Mouse (Mus musculus) spleen, postnatal 4 days (tissue): Measurements from ENCODE around the gene Dnah17.

Source experiments
- DNase-seq, 2 experiments: peaks; one replicate each; pipeline ENCODE4 v3.0.0; 2022; ENCODE audit warnings: low spot score in 2 of 2

The Dnah17 gene

GRCm38 (mm10) chr11:118143731-118144130 is 13.3 kb upstream of the Dnah17 start:
- DNase-seq: no peak

- DNase-seq: no peak
These were observed 12.2 kb upstream of the Dnah17 start for GRCm38 (mm10) chr11:118142547-118143165.

DNA sequence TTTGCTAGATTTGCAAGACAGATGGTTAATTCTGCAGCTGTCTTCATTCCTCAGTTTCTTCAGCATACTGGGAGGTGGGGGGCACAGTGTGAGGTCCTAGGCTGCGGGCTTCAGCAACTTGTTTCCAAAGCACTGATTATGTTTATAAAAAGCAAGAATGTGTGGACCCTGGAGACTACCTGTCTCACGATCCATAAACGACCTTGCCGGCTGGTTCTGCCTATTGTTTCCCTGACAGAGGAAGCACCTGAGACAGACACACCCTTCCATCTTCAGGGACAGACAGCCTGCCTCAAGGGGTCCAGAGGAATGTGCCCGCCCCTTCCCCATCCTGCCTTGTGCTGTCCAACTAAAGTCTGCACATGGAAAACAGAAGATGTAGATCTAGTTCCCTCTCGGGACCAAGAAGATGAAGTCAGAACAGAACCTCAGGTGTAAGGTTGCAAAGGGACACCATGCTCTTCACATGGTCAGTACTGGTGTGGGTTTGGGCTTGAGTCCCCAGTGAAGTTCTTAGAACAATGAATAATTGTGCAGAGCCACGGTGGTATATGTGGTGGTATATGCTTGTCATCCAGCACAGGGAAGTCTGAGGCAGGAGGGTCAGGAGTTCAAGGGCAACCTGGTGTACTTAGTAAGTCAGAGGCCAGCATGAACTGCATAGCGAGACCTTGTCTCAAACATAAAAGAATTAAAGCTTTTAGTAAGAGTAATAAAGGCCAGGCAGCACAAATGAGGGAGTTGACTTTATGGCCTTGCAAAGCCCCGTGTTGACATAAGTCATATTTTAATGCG is 10.5 kb upstream of the Dnah17 start:
- no peak for DNase-seq

- no peak for DNase-seq
These were observed 7.9 kb upstream of the Dnah17 start for GRCm38 (mm10) chr11:118138347-118138746.

DNA sequence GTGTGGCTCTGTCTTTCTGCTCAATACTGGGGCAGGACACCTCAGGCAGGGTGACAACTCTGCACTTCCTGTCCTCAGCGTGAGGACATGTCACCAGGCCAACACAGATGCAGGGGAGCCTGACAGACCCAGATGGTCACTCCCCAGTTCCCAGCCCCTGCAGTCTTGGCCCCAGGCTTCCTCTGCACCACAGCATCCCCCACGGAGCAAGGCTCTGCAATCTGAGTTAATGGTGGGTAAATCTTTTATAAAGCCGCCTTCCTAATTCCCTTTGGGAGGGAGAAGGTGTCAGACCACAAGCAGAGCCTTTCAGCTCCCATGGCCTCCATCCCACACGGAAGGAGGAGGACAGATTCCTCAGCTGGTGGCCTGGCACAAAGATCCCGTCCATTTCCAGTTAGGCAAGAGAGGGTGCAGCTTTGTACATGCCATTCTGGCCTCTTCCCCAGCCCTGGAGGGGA is 5.8 kb upstream of the Dnah17 start:
- no peak for DNase-seq

DNA sequence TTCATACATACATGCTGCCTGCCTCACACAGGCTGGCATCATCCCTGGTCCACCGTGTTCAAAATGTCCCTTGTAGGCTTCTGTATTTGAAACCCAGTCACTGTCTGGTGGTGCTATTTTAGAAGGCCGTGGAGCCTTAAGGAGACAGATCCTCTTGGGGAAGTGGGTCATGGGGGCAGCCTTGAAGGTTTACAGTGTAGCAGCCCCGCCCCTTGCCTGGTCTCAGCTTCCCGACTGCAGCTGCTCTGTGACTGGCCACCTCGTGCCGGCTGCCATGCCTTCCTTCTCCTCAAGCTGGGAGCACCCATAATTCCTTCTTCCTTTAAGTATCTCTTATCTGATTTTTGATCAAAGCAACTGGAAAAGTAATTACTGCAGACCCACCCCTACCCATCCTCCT is 4.8 kb upstream of the Dnah17 start:
- no peak for DNase-seq

- DNase-seq: no peak
These were observed 3.3 kb upstream of the Dnah17 start for GRCm38 (mm10) chr11:118133752-118134169.

DNA sequence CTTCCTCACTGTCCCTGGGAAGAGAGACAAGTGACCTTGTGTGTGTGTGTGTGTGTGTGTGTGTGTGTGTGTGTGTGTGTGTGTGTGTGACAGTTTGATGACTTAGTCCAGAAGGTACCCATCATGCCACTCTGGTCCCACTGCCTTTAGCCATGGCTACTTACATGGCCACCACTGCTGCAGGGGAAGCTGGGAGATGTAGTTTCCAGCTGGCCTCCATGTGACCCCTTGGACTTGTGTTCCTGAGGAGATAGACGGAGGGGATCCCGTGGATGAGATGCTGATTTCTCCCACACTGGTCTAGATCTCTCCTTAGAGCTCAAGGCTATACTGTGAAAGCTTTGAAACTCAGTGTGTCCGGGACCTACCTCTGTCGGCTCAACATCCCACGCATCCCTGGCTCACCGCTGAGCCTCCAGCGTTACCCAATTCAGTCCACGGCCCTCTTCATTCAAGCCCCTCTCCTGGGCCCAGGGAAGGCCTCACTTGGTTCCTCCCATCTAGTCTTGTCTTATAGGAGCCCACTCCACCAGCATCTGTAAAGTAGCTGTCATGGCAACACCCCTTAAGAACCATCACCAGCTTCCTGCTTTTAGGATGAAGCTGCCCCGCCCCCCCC is 2.8 kb upstream of the Dnah17 start:
- no peak for DNase-seq

GRCm38 (mm10) chr11:118132136-118132535 is 1.7 kb upstream of the Dnah17 start:
- no peak for DNase-seq

GRCm38 (mm10) chr11:118129812-118130211 is 622 bp downstream of the Dnah17 start:
- DNase-seq: no peak

DNA sequence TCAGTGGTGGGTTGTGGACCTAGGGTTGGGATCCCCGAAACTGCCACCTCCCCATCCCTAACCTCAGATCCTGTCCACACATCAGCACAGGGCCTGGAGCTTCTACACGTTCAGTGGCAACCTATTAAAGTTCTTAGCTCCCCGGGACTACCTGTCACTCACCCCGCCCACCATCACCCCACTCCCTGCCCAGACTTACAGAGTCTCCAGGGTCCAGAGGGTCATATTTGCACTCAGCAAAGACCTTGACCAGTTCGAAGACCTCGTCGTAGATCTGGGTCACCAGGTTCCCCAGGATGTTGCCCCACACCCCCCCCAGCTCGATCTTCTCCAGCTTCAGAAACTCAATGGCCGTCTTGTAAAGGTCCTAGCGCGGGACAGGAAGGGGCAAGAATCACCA is 8.8 kb downstream of the Dnah17 start:
- no peak for DNase-seq

DNA sequence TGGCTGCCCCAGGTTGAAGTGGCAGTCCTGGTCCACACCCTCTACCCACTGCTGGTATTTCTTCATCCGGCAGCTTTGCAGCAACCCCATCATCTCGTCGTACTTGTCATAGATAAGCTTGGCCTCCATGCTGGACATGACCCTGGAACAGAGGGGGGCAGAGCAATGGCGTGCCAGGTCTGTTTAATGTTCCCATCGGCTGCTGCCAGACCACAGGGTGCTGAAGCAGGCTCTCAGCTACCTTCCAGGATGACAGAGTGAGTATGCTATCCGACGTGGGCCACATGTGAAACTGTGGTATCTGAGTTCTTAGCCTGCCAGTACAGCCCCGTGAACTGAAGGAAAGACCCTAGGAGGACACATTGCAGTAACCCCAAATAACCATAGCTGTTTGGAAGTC is 11.7 kb downstream of the Dnah17 start:
- no peak for DNase-seq

- DNase-seq: no peak
These were observed 15.8 kb downstream of the Dnah17 start for GRCm38 (mm10) chr11:118114581-118115110.

- DNase-seq: no peak
These were observed 16.8 kb downstream of the Dnah17 start for GRCm38 (mm10) chr11:118113516-118114205.

GRCm38 (mm10) chr11:118104001-118104400 is 26.4 kb downstream of the Dnah17 start:
- peak; percentile 77 to 93 for DNase-seq

DNA sequence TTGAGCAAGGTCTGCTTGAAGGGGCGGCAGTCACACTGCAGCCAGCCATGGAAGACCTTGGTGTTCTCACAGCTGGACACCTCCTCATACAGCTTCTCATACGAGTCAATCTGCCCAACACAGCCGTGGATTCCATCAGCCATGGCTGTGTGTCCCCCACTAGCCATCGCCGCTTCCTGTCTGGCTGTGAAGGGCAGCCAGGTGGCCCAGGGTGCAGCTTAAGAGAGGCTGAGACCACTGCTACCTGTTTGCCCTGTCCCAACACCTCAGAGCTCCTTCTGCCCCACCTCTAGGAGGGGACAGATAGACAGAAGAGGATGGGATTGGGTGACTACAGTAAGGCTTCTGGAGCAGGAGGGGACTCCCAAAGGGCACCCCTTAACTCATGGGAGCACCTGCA is 27.1 kb downstream of the Dnah17 start:
- no peak for DNase-seq

DNA sequence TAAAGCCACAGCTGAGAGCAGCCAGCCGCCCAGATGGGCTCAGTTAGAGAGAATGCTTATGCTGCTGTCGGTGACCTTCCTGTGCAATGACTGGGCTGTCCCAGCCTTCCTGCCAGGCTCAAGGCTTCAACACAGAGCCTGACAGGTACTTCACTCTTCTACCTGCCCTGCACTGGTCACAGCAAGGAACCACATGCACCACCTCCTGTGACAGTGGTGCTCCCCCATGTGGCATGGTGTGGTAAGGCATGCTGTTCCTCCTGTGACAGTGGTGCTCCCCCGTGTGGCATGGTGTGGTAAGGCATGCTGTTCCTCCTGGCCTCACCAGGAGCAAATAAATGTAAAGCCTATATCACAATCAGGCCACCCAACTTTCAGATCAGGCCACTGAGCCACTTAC is 27.6 kb downstream of the Dnah17 start:
- DNase-seq: peak; percentile 87 to 98

DNA sequence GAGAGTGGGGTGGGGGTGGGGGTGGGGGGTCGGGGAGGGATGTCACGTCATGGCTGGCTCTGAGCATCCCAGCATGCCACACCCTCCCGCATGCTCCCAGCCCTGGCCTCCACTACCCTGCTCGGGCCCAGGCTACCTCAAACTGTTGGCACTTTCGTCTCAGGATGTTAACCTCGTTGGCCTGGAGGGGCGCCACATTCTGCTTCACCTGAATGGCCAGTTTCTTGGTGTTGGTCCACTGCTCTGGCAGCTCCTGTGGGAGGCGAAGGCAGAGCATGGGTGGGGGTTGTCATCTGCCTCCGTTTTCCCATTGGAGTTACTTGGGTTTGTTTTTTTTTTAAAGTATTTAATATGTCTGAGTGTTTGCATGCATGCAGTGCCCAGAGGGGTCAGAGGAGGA is 29.3 kb downstream of the Dnah17 start:
- no peak for DNase-seq

DNA sequence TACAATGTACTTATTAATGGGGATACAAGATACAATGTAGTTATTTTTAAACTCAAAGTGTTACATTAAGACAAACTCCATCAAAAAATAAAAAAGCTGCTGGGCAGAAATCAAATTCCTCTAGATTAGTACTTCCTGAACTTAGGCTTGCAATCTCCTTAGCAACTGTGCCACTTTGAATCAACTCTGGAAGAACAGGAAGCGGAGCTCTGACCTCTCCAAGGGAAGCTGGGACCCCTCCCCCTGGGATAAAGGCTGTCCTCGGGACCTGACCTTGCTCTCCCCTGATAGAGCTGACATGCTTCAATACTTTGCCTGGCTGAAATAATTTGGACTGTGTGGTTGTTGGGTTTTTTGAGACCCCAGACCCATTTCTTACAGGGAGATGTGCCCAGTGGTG is 33.7 kb downstream of the Dnah17 start:
- DNase-seq: no peak

GRCm38 (mm10) chr11:118095004-118095403 is 35.4 kb downstream of the Dnah17 start:
- no peak for DNase-seq

GRCm38 (mm10) chr11:118091002-118091670 is 39.3 kb downstream of the Dnah17 start:
- no peak for DNase-seq
